Comparison of ENCODE assay signal across 23 mouse cellular contexts in the genomic region with DNA sequence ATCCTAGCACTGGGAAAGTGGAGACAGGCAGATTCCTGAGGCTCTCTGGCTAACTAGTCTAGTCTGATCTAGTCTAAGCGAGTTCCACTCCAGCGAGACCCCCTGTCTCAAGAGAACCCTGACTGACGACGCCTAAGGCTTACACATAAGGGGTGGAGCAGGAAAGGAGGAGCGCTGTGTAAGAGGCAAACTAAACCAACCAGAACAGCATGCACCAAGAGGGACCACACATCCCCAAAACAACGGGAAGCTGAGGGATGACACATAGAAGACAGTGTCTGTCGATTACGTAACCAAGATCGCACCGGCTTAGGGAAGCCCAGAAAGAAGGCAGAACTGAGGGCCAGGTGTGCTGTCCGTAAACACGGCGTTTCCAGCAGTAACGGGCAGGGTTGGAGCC. TPM values are rescaled to one million over a fixed set of nuclear protein-coding genes. Genes with fewer than 3 reads are reported as not detected.
"Had no signal": no experiment of that assay in that cellular context is flagged by ENCODE, and none has a peak within 500 bp of the region (broad histone marks: within the 10 kb centered on the region; RNA-seq: fewer than 3 reads in every experiment).

No protein-coding gene starts in this region.

- H3K36me3 ChIP-seq: kidney, embryonic 15.5 days; limb, embryonic 15.5 days; liver, embryonic 12.5 days; neural tube, embryonic 12.5 days had no signal

- H3K27ac ChIP-seq: kidney, embryonic 15.5 days; limb, embryonic 15.5 days; liver, embryonic 12.5 days; neural tube, embryonic 12.5 days had no signal

- ATAC-seq: liver, embryonic 12.5 days; midbrain, embryonic 16.5 days had no signal

- H3K4me3 ChIP-seq: kidney, embryonic 15.5 days; limb, embryonic 15.5 days; liver, embryonic 12.5 days; megakaryocyte, embryonic 14.5 days; myocyte; neural tube, embryonic 12.5 days had no signal

- DNase-seq: kidney, adult 2 months; kidney, postnatal 14 days; layer of hippocampus, postnatal 36 days; lung, embryonic 14.5 days; lung, postnatal 14 days; retina, postnatal 1 day; right cerebral cortex, postnatal 4 days; spleen, adult 18-20 months; thymus, adult 18-20 months; thymus, postnatal 14 days had no signal

RNA-seq across cellular contexts. Expression of a gene that starts 2.6 kb away (rescaled TPM):
- polyA plus RNA-seq: limb, embryonic 11.5 days; liver, embryonic 16.5 days; lung, embryonic 14.5 days; midbrain, embryonic 11.5 days; midbrain, embryonic 16.5 days; stomach, embryonic 14.5 days had no signal

RNA-seq across cellular contexts. Expression of a gene that starts 16.0 kb away (rescaled TPM):
- total RNA-seq: left cerebral cortex, adult 8-10 months; left cerebral cortex, postnatal 25 days had no signal
- polyA plus RNA-seq: limb, embryonic 11.5 days had no signal
